Mouse (Mus musculus) brown adipose tissue, adult 24 weeks (tissue): Measurements from ENCODE around the gene Hcls1. TPM values are rescaled to one million over a fixed set of nuclear protein-coding genes. Genes with fewer than 3 reads are reported as not detected.
A peak's percentile ranks its signal among the peaks of the same experiment; 100 is the strongest.

Experiments used
- H3K27ac ChIP-seq: fragments of 200-500 bp; replicated peaks from 2 replicates; pipeline ENCODE4 v1.5.1; 2012; ENCODE audit warnings: low read depth, mild to moderate bottlenecking, low read length
- H3K4me1 ChIP-seq: fragments of 200-500 bp; 2 replicates; pipeline ENCODE4 v1.6.1; 2012; ENCODE audit warnings: low read length, mixed read lengths; ENCODE audit not compliant: control insufficient read depth, insufficient read depth, insufficient read length
- H3K4me3 ChIP-seq: fragments of 200-500 bp; 2 replicates; pipeline ENCODE4 v1.5.1; 2012; ENCODE audit warnings: low read depth, mild to moderate bottlenecking, low read length, moderate library complexity; ENCODE audit not compliant: insufficient read depth
- polyA plus RNA-seq: library from polyadenylated mRNA; stranded (reverse); fragments of >200 nt; gene quantifications from 2 replicates; pipeline ENCODE4 v1.2.4, GENCODE M21; 2012; ENCODE audit not compliant: missing spikeins, insufficient read depth, insufficient read length

Hcls1 gene
- polyA plus RNA-seq, 1 experiment = 5.9 TPM

DNA sequence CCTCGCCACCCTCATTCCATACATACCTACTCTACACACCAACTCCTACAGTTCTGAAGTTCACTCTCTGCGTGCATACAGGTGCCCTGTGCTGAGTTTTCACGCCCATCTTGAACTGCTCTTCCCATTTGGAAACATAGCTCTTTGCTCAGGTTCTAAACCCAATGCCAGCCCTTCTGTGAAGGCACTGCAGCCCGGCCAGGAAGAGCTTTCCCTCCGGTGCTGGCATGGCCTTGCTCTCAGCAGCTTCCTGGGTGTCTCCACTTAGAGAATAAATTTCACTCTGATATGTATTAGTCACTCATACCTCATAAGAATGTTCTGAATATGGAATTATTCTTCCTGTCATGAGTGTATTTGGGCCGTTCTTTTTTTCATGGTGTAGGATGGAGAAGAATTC is 9.4 kb upstream of the Hcls1 start:
- Histone ChIP-seq H3K4me1 (no peaks in the 10 kb centered on the region), H3K27ac (no peak overlapping the region), H3K4me3 (no peak overlapping the region)

DNA sequence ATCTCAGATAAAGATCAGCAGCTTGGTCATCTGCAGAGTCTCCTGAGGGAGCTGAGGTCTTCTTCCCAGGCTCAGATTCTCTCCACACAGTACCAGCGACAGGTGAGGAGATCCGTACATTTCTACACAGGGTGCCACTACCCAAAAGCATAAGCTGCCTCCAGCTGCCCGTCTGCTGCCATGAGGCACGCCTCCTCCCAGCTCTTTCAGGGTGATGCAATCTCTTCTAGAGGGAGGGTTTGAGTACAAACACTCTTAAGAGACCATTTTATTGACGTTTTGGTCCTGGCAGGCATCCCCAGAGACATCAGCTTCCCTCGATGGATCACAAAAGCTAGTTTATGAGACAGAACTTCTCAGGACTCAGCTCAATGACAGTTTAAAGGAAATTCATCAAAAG is 9.0 kb upstream of the Hcls1 start:
- Histone ChIP-seq H3K4me1 (no peaks in the 10 kb centered on the region), H3K27ac (no peak overlapping the region), H3K4me3 (no peak overlapping the region)

DNA sequence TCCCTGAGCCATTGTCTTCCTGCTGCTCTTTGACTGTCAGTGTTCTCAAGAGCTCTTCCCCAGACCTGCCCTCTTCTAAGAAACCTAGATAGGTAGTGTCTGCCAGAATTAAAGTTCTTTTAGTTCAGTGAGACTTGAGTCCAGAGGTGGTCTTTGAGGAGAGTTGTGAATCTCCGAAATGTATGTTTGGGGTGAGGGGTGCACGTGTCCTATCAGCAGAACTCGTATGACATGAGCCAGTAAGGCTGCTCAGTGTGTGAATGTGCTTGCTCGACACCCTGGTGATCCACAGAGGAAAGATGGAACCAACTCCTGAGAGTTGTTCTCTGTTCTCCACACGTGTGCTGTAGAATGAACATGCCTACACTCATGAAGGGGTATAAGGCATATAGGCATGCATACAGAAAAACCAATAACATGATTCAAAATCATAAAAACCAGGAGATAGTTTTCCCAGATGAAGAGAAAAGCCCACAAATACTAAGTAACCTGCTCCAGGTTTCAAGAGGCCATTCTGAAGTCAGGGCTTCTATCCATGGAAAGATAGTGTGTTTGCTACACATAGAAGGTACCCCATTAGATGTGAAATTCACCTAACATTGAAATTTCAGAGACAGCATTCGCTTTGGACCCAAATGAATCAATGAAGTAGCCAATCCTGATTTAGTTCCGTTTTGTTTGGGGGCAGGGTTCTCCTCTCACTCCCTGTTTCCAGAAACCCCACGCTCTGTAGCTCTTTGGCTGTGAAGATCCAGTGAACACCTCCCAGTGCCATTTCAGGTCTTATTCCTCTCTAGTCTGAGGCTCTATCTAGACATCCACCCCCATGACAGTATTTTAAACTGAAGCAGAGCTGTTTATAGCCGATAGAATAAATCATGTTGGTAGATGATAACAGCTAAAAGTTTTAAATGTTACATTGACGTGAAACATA is 8.0 kb upstream of the Hcls1 start:
- Histone ChIP-seq H3K27ac (no peak overlapping the region), H3K4me1 (no peaks in the 10 kb centered on the region), H3K4me3 (no peak overlapping the region)

DNA sequence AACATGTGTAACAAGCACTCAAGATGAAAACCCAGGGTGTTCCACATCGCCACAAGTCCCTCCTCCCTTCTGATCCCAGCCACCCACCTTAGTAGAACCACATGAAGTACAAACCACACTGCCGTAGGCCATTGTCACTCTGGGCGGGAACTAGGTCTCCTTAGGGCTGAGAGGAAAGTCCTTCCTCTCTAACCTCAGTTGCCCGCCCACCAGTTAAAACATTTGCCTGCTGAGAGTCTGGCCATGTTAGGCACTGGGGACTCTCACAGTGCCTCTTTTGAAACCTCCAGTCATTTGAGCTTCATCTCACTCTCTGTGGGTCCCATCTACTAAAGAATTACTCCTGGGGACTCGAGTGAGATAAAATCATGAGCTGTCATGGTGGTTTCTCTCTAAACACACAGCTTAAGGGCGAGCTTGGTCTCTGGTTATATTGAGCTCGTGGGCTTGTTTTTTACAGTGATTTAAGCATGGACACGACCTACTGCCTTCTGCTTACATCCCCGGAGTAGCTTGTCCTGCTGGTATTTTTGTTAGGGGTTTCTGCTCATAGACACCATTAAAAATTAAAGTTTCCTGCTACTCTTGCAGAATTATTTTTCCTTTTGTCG is 7.2 kb upstream of the Hcls1 start:
- Histone ChIP-seq H3K4me1 (no peaks in the 10 kb centered on the region), H3K27ac (no peak overlapping the region), H3K4me3 (no peak overlapping the region)

DNA sequence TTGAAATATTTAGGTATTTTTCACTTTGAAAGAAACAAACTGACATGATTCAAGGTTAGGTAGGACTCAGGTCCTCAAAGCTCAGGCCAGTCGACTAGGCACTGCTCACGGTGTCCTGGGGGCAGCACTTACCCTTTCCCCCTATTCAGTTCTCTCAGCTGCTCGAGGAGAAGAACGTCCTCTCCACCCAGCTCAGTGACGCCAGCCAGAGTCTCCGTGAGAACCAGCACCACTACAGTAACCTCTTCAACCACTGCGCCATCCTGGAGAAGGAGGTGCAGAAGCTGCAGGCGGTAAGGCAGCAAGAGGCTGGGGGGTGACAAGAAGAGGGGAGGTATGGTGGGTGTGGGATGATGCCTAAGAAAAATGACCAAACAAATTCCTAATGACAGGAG is 6.7 kb upstream of the Hcls1 start:
- no peaks in the 10 kb centered on the region for H3K4me1 ChIP-seq
- H3K27ac ChIP-seq = no peak overlapping the region
- H3K4me3 ChIP-seq = no peak overlapping the region

DNA sequence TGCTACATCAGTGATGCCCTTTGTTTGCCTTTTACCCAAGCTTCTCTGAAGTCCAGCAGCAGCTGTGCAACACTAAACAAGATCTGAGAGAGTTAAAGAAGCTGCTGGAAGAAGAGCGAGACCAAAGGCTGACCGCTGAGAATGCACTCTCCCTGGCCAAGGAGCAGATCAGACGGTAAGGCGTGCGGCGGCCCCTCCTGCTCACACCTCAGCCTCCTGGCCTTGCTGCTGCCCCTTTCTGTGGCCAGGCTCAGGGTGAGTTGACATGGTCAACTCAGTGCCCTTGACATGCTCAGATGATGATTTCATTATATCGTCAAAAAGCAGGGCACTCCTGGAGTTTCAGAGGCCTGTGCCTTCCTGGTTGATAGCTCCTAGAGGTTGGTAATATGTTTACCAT is 5.6 kb upstream of the Hcls1 start:
- Histone ChIP-seq H3K4me3 (no peak overlapping the region), H3K27ac (no peak overlapping the region), H3K4me1 (no peaks in the 10 kb centered on the region; the same call in 1 of the 2 replicates)

DNA sequence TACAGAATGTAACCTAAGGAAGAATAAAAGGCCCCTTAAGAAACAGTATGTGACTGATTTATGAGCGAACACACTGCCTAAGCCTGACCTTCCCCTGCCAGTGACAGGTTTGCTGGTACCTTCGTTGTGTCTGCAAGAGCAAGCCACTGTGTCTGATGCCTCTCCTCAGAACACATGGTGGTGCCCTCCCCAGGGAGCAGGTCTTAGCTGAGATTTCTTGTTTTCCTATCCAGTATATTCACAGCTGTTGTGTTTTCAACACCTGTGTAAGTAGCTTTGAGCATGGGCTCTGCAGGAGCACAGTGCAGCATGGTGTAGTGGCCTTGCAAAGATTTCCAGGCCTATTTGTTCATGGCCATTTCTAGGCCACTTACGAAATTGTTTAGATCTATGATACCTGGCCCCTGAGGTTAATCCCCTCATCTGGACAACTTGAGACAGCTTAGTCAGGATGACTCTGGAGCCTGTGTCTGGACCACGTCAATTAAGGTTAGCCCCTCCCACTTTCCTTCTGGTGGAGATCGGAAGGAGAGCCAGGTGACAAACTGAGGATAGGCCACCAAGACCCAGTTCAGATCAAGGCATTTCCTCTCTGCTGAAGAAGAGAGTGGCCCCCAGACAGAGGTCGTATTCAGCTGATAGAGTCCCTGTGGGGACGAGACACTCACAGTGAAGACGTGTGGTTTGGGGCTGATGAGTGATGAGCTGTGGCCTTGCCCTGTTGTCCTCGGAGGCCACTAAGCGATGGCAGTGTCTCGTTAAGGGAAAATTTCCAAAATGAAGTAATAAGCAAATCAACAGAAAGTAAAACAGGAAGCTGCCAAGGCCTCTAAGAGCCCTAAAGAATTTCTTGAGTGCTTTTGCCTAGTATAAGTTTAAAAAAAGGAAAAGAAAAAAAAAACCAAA is 4.3 kb upstream of the Hcls1 start:
- H3K27ac ChIP-seq = no peak overlapping the region
- H3K4me1 ChIP-seq = peaks cover 5% of the 10 kb centered on the region; the same call in 1 of the 2 replicates
- H3K4me3 ChIP-seq = no peak overlapping the region

DNA sequence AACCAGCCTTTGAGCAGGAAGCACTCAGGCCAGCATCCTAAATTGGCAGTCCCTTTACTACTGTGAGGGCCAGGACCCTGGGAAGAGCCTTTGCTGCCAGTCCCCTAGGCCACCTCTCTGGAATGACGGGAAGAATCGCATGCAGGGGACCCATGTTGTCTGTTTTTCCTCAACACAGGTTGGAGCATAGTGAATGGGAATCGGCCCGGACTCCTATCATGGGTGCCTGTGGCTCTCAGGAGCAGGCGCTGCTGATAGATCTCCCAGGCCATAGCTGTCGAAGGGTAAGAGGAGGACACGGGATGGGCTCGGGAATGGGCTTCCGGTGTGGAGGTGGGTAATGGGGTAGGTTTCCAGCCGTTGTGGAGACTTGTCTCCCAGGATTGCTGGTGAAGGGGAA is 3.4 kb upstream of the Hcls1 start:
- Histone ChIP-seq H3K4me3 (no peak overlapping the region), H3K4me1 (peaks cover 9% of the 10 kb centered on the region; the same call in 1 of the 2 replicates), H3K27ac (peak overlapping the region; percentile 6; the same call in 1 of the 2 replicates)

DNA sequence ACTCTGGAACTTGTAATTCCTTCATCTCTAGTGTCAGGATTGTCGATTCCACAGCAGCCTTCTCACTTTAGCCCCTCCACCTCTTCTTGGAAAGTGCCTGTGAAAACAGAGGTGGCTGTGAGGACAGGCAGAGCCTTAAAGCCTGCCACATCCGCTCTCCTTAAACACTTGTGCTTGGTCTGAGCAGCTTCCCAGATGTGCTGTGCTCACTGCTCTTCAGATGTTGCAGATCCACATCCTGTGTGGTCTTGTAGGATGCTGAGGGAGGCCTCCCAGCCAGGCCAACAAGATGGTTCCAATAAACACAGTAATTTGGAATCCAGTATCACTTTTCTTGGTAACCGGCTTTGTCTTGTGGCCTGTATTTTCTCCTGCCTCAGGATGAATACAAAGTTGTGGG is 2.8 kb upstream of the Hcls1 start:
- no peak overlapping the region for H3K4me3 ChIP-seq
- no peak overlapping the region for H3K27ac ChIP-seq
- H3K4me1 ChIP-seq = peaks cover 9% of the 10 kb centered on the region; the same call in 1 of the 2 replicates

DNA sequence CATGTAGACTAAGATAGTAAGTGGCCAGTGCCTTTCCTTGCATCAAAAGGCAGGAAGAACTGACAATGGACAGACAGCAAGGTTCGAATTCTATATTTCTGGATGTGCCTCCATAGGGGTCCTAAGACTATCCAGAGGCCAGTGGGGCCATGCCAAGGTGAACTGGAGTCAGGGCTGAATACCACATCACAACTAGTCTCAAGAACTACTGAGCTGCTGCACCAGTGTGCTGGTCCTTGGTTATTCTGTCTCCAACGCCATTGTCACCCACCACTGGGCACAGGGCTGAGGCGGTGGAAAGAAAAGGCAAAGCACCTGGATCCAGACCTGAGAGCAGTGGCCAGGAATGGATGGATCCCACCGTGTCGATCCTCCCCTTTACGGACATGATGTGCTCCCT is 2.2 kb upstream of the Hcls1 start:
- Histone ChIP-seq H3K4me1 (peaks cover 9% of the 10 kb centered on the region; the same call in 1 of the 2 replicates), H3K4me3 (no peak overlapping the region), H3K27ac (no peak overlapping the region)

DNA sequence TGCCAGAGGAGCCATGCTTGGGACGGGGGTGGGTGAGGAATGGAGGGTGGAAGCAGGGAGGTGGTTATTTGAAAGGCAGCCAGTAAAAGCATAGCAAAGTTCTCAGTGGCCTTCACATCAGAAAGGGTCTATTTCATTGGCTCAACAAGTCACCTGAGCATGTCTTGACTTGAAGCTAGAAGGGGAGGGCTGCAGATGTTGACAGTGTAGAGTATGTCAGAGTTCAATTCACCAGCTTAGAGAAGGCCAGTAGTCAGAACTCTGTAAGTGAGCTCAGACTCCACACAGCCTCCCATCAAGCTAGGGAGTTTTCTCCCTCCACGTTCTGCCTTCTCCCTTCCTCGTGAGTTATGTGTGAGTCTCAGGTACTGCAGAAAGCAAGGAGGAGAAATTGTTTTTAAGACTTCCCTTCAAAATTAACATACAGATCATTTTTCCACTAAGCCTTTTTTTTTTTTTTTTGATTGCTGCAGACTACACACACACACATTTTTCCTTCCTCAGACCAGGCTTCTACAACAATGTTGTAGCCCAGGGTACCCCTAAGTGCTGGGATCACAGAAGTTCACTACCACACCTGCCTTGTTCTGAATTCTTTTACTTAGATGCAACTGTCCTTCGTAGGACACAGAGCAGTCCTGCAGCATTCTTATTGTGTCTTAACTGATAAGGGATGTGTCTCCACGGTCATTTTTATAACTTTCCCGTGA is 497 bp upstream of the Hcls1 start:
- H3K4me3 ChIP-seq = peak overlapping the region; percentile 61
- peak overlapping the region; percentile 96 for H3K27ac ChIP-seq
- H3K4me1 ChIP-seq = peaks cover 9% of the 10 kb centered on the region; the same call in 1 of the 2 replicates

DNA sequence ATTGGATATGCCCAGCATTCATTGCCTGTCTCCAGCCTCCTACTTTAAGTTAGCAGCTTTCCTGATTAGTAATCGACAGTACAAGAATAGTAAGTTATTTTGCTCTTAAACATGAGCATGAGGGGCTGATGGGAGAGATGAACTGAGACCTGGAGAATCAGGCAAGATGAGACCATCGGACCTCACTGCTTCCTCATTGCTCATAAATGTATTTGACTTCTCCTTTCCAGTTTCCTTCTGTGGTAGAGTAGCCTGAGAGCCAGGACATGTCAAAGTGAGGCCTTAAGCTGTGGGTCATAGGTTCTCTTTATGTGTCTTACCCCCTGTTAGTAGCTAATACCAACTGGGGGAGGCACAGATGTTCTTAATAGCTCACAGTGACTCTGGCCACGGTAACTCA is 1.0 kb downstream of the Hcls1 start:
- Histone ChIP-seq H3K4me1 (peaks cover 14% of the 10 kb centered on the region; the same call in 1 of the 2 replicates), H3K27ac (peak overlapping the region; percentile 96), H3K4me3 (peak overlapping the region; percentile 61)

DNA sequence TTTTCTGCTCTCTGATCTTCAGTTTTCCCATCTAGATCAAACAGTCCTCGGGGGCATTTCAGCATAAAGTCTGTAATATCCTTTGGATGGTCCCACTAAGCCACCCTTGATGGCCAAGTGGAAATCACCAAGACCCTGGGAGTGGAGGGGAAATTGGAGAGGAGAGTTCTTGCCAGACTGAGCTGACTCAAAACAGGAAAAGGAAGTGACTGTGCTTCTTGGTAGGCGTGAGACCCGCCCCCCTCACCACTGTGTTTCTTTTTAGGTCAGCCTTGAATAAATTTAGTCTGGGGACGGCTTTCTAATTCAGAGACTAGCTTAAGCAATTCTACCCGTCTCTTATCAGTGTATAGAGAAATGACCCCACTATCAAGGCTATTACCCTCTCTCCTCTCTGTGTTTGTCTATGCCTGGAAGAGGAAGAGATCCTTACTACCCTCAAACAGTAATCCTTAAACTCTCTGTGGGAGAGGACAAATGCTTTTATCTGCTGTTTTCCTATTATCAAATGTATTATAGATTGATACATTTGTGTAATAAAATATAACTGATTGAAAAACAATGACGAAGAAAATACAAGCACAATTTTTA is 6.4 kb downstream of the Hcls1 start:
- H3K4me1 ChIP-seq = peaks cover 15% of the 10 kb centered on the region; the same call in 1 of the 2 replicates
- H3K27ac ChIP-seq = peak overlapping the region; percentile 48
- H3K4me3 ChIP-seq = no peak overlapping the region

DNA sequence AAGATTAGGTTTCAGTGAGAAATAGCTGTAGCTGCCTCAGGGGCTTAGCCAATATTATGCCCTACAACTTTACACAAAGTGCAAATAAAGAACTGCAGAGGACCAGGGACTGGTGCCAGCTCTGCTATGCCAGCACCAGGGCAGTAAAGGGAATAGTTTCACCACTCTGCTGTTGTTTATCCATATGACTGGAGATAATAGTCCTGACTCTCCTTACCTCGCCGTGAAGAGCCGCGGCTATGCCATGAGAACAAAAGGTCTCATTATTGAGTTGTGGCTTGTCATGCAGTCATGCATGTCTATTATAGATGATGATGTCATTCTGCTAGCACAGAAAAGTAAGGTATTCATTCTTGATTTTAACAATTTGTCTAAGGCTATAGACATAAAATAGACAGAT is 7.1 kb downstream of the Hcls1 start:
- H3K4me3 ChIP-seq = no peak overlapping the region
- peaks cover 13% of the 10 kb centered on the region; the same call in 1 of the 2 replicates for H3K4me1 ChIP-seq
- H3K27ac ChIP-seq = peak overlapping the region; percentile 47
